Mouse (Mus musculus): ENCODE results near the gene Lce1g. TPM values are rescaled to one million over a fixed set of nuclear protein-coding genes. Genes with fewer than 3 reads are reported as not detected.

Lce1g gene
- polyA plus RNA-seq (2014; fragmentation: Nextera tagmentation; extraction: Ambion mirVana), result not detected in 2 replicates

GRCm38 (mm10) chr3:92752238-92752637, at the start of gene Lce1g:
Lce1g (minus strand) TSS chr3:92752338.
- 84% methylated on average over 1 of the region's 1 CpGs for WGBS
- Histone ChIP-seq H3K9ac (replicated peaks; ENCODE audit: low read depth, low read length) (no peak within 1 kb of the TSS), H3K27ac (ENCODE audit: low read length) (no peak within 1 kb of the TSS), H3K27me3 (ENCODE audit: control insufficient read depth, insufficient read depth, low read length) (no peaks in the 10 kb centered on the region), H3K4me2 (replicated peaks; ENCODE audit: low read depth, low read length) (no peak within 1 kb of the TSS), H3K36me3 (ENCODE audit: control insufficient read depth, insufficient read depth, low read length) (no peaks in the 10 kb centered on the region), H3K4me1 (ENCODE audit: control insufficient read depth, insufficient read depth, low read length) (no peaks in the 10 kb centered on the region), H3K9me3 (ENCODE audit: control insufficient read depth, low read depth, low read length) (no peaks in the 10 kb centered on the region), H3K4me3 (ENCODE audit: low read depth, low read length) (no peak within 1 kb of the TSS)
- no peak for ATAC-seq (ENCODE audit: insufficient number of reproducible peaks, insufficient read depth, low FRiP score, low read depth)

GRCm38 (mm10) chr3:92790414-92790813, 38.3 kb upstream of the Lce1g start, which contains the start of gene Lce1j:
Lce1j (minus strand) TSS chr3:92790514.
- no peaks in the 10 kb centered on the region for H3K36me3 ChIP-seq (ENCODE audit: control insufficient read depth, insufficient read depth, low read length)
- ATAC-seq (ENCODE audit: insufficient number of reproducible peaks, insufficient read depth, low FRiP score, low read depth), result no peak

GRCm38 (mm10) chr3:92778799-92779198, 26.7 kb upstream of the Lce1g start, which contains the start of gene Lce1i:
Lce1i (minus strand) TSS chr3:92778899.
- no peaks in the 10 kb centered on the region for H3K9me3 ChIP-seq (ENCODE audit: control insufficient read depth, low read depth, low read length)
- H3K4me2 ChIP-seq (replicated peaks; ENCODE audit: low read depth, low read length), result no peak within 1 kb of the TSS
- no peak within 1 kb of the TSS for H3K9ac ChIP-seq (replicated peaks; ENCODE audit: low read depth, low read length)
- no peaks in the 10 kb centered on the region for H3K36me3 ChIP-seq (ENCODE audit: control insufficient read depth, insufficient read depth, low read length)
- 82% methylated on average over 1 of the region's 1 CpGs for WGBS
- H3K27me3 ChIP-seq (ENCODE audit: control insufficient read depth, insufficient read depth, low read length), result no peaks in the 10 kb centered on the region
- no peak for ATAC-seq (ENCODE audit: insufficient number of reproducible peaks, insufficient read depth, low FRiP score, low read depth)
- no peak within 1 kb of the TSS for H3K4me3 ChIP-seq (ENCODE audit: low read depth, low read length)
- no peak within 1 kb of the TSS for H3K27ac ChIP-seq (ENCODE audit: low read length)
- H3K4me1 ChIP-seq (ENCODE audit: control insufficient read depth, insufficient read depth, low read length), result no peaks in the 10 kb centered on the region

More at GRCm38 (mm10) chr3:92790414-92790813, 38.3 kb upstream of the Lce1g start, which contains the start of gene Lce1j:
- WGBS, result 88% methylated on average over 1 of the region's 1 CpGs
- Histone ChIP-seq H3K4me3 (ENCODE audit: low read depth, low read length) (no peak within 1 kb of the TSS), H3K27ac (ENCODE audit: low read length) (no peak within 1 kb of the TSS), H3K27me3 (ENCODE audit: control insufficient read depth, insufficient read depth, low read length) (no peaks in the 10 kb centered on the region), H3K9ac (replicated peaks; ENCODE audit: low read depth, low read length) (no peak within 1 kb of the TSS), H3K4me1 (ENCODE audit: control insufficient read depth, insufficient read depth, low read length) (no peaks in the 10 kb centered on the region), H3K9me3 (ENCODE audit: control insufficient read depth, low read depth, low read length) (no peaks in the 10 kb centered on the region), H3K4me2 (replicated peaks; ENCODE audit: low read depth, low read length) (no peak within 1 kb of the TSS)

- H3K36me3 ChIP-seq (ENCODE audit: control insufficient read depth, insufficient read depth, low read length), result no peaks in the 10 kb centered on the region
- H3K27me3 ChIP-seq (ENCODE audit: control insufficient read depth, insufficient read depth, low read length), result no peaks in the 10 kb centered on the region
- H3K4me1 ChIP-seq (ENCODE audit: control insufficient read depth, insufficient read depth, low read length), result no peaks in the 10 kb centered on the region
- H3K27ac ChIP-seq (ENCODE audit: low read length), result no peak overlapping the region
- 24% methylated on average over 3 of the region's 3 CpGs for WGBS
- H3K4me2 ChIP-seq (replicated peaks; ENCODE audit: low read depth, low read length), result no peak overlapping the region
- no peak overlapping the region for H3K4me3 ChIP-seq (ENCODE audit: low read depth, low read length)
- ATAC-seq (ENCODE audit: insufficient number of reproducible peaks, insufficient read depth, low FRiP score, low read depth), result no peak
- H3K9me3 ChIP-seq (ENCODE audit: control insufficient read depth, low read depth, low read length), result no peaks in the 10 kb centered on the region
- no peak overlapping the region for H3K9ac ChIP-seq (replicated peaks; ENCODE audit: low read depth, low read length)
Observed at GRCm38 (mm10) chr3:92771573-92771972, 19.4 kb upstream of the Lce1g start.

- H3K36me3 ChIP-seq (ENCODE audit: control insufficient read depth, insufficient read depth, low read length), result no peaks in the 10 kb centered on the region
- no peak for ATAC-seq (ENCODE audit: insufficient number of reproducible peaks, insufficient read depth, low FRiP score, low read depth)
- no peaks in the 10 kb centered on the region for H3K9me3 ChIP-seq (ENCODE audit: control insufficient read depth, low read depth, low read length)
- WGBS, result 96% methylated on average over 1 of the region's 1 CpGs
- no peaks in the 10 kb centered on the region for H3K27me3 ChIP-seq (ENCODE audit: control insufficient read depth, insufficient read depth, low read length)
- H3K9ac ChIP-seq (replicated peaks; ENCODE audit: low read depth, low read length), result no peak within 1 kb of the TSS
- no peak within 1 kb of the TSS for H3K4me3 ChIP-seq (ENCODE audit: low read depth, low read length)
- no peaks in the 10 kb centered on the region for H3K4me1 ChIP-seq (ENCODE audit: control insufficient read depth, insufficient read depth, low read length)
- H3K4me2 ChIP-seq (replicated peaks; ENCODE audit: low read depth, low read length), result no peak within 1 kb of the TSS
- H3K27ac ChIP-seq (ENCODE audit: low read length), result no peak within 1 kb of the TSS
Observed at GRCm38 (mm10) chr3:92764965-92765364, 12.8 kb upstream of the Lce1g start, which contains the start of gene Lce1h. Lce1h (minus strand) TSS chr3:92765065.

- H3K4me1 ChIP-seq (ENCODE audit: control insufficient read depth, insufficient read depth, low read length), result no peaks in the 10 kb centered on the region
- H3K4me3 ChIP-seq (ENCODE audit: low read depth, low read length), result no peak overlapping the region
- 43% methylated on average over 3 of the region's 3 CpGs for whole genome bisulfite sequencing
- H3K27ac ChIP-seq (ENCODE audit: low read length), result no peak overlapping the region
- no peak overlapping the region for H3K9ac ChIP-seq (replicated peaks; ENCODE audit: low read depth, low read length)
- no peaks in the 10 kb centered on the region for H3K9me3 ChIP-seq (ENCODE audit: control insufficient read depth, low read depth, low read length)
- ATAC-seq (ENCODE audit: insufficient number of reproducible peaks, insufficient read depth, low FRiP score, low read depth), result no peak
- no peak overlapping the region for H3K4me2 ChIP-seq (replicated peaks; ENCODE audit: low read depth, low read length)
- H3K36me3 ChIP-seq (ENCODE audit: control insufficient read depth, insufficient read depth, low read length), result no peaks in the 10 kb centered on the region
- no peaks in the 10 kb centered on the region for H3K27me3 ChIP-seq (ENCODE audit: control insufficient read depth, insufficient read depth, low read length)
Observed at GRCm38 (mm10) chr3:92753197-92753596, 1.1 kb upstream of the Lce1g start.

GRCm38 (mm10) chr3:92738996-92739395, 13.1 kb downstream of the Lce1g start, which contains the start of gene Gm38119:
Gm38119 (minus strand) TSS chr3:92739096.
- Histone ChIP-seq H3K27ac (ENCODE audit: low read length) (no peak within 1 kb of the TSS), H3K4me2 (replicated peaks; ENCODE audit: low read depth, low read length) (no peak within 1 kb of the TSS), H3K4me3 (ENCODE audit: low read depth, low read length) (no peak within 1 kb of the TSS), H3K4me1 (ENCODE audit: control insufficient read depth, insufficient read depth, low read length) (no peaks in the 10 kb centered on the region), H3K27me3 (ENCODE audit: control insufficient read depth, insufficient read depth, low read length) (no peaks in the 10 kb centered on the region), H3K36me3 (ENCODE audit: control insufficient read depth, insufficient read depth, low read length) (no peaks in the 10 kb centered on the region), H3K9ac (replicated peaks; ENCODE audit: low read depth, low read length) (no peak within 1 kb of the TSS), H3K9me3 (ENCODE audit: control insufficient read depth, low read depth, low read length) (no peaks in the 10 kb centered on the region)
- WGBS, result 80% methylated on average over 1 of the region's 1 CpGs
- no peak for ATAC-seq (ENCODE audit: insufficient number of reproducible peaks, insufficient read depth, low FRiP score, low read depth)

- H3K27me3 ChIP-seq (ENCODE audit: control insufficient read depth, insufficient read depth, low read length), result no peaks in the 10 kb centered on the region
- no peaks in the 10 kb centered on the region for H3K4me1 ChIP-seq (ENCODE audit: control insufficient read depth, insufficient read depth, low read length)
- ATAC-seq (ENCODE audit: insufficient number of reproducible peaks, insufficient read depth, low FRiP score, low read depth), result no peak
- no peaks in the 10 kb centered on the region for H3K9me3 ChIP-seq (ENCODE audit: control insufficient read depth, low read depth, low read length)
- no peak overlapping the region for H3K4me2 ChIP-seq (replicated peaks; ENCODE audit: low read depth, low read length)
- H3K9ac ChIP-seq (replicated peaks; ENCODE audit: low read depth, low read length), result no peak overlapping the region
- no peaks in the 10 kb centered on the region for H3K36me3 ChIP-seq (ENCODE audit: control insufficient read depth, insufficient read depth, low read length)
- H3K27ac ChIP-seq (ENCODE audit: low read length), result no peak overlapping the region
- 76% methylated on average over 5 of the region's 5 CpGs for WGBS
- no peak overlapping the region for H3K4me3 ChIP-seq (ENCODE audit: low read depth, low read length)
Observed at GRCm38 (mm10) chr3:92722631-92723030, 29.5 kb downstream of the Lce1g start.

GRCm38 (mm10) chr3:92720250-92720649, 31.9 kb downstream of the Lce1g start, which contains the start of gene Lce1f:
Lce1f (minus strand) TSS chr3:92720350.
- no peak for ATAC-seq (ENCODE audit: insufficient number of reproducible peaks, insufficient read depth, low FRiP score, low read depth)

More at GRCm38 (mm10) chr3:92720250-92720649, 31.9 kb downstream of the Lce1g start, which contains the start of gene Lce1f:
- H3K27me3 ChIP-seq (ENCODE audit: control insufficient read depth, insufficient read depth, low read length), result no peaks in the 10 kb centered on the region
- WGBS, result 73% methylated on average over 3 of the region's 3 CpGs
- no peaks in the 10 kb centered on the region for H3K36me3 ChIP-seq (ENCODE audit: control insufficient read depth, insufficient read depth, low read length)
- H3K4me3 ChIP-seq (ENCODE audit: low read depth, low read length), result no peak within 1 kb of the TSS
- H3K4me1 ChIP-seq (ENCODE audit: control insufficient read depth, insufficient read depth, low read length), result no peaks in the 10 kb centered on the region
- H3K9me3 ChIP-seq (ENCODE audit: control insufficient read depth, low read depth, low read length), result no peaks in the 10 kb centered on the region
- no peak within 1 kb of the TSS for H3K9ac ChIP-seq (replicated peaks; ENCODE audit: low read depth, low read length)
- H3K27ac ChIP-seq (ENCODE audit: low read length), result no peak within 1 kb of the TSS
- H3K4me2 ChIP-seq (replicated peaks; ENCODE audit: low read depth, low read length), result no peak within 1 kb of the TSS
